Mouse (Mus musculus): ENCODE data around the gene Tomm40l.

- TF ChIP-seq TAL1 (IDR thresholded peaks at IDR 0.05; ENCODE audit: low read length) (no peak), GATA1 (IDR thresholded peaks at IDR 0.05; ENCODE audit: low read length) (no peak)
These were observed 46.0 kb upstream of the Tomm40l start for GRCm38 (mm10) chr1:171268341-171268740.

All from erythroblast, embryonic 14.5 days (primary cell).